Mouse (Mus musculus) macrophage (primary cell): ENCODE results near the gene Catsper2. TPM values are rescaled to one million over a fixed set of nuclear protein-coding genes. Genes with fewer than 3 reads are reported as not detected.
A peak's percentile ranks its signal among the peaks of the same experiment; 100 is the strongest.
"Not testable (repeated sequence)": the region's sequence is repeated elsewhere in the genome, so short reads cannot be mapped to it uniquely, and the experiment has no call there.

Source experiments
- H3K27ac ChIP-seq: fragments of 350-480 bp; formaldehyde crosslinking; 2 replicates; pipeline ENCODE4 v1.9.0; 2021
- H3K36me3 ChIP-seq: fragments of 350-480 bp; formaldehyde crosslinking; 2 replicates; pipeline ENCODE4 v1.9.0; 2021; ENCODE audit errors: inconsistent target
- H3K4me3 ChIP-seq: fragments of 350-480 bp; formaldehyde crosslinking; 2 replicates; pipeline ENCODE4 v1.9.0; 2021; ENCODE audit errors: inconsistent target
- H3K79me2 ChIP-seq: fragments of 350-480 bp; formaldehyde crosslinking; 2 replicates; pipeline ENCODE4 v1.9.0; 2021; ENCODE audit errors: inconsistent target
- WGBS: methylation state at CpG from one replicate; pipeline ENCODE4 v1.1.7; 2026; ENCODE audit warnings: inconsistent platforms; ENCODE audit not compliant: missing documents; 5-methylcytosine and 5-hydroxymethylcytosine counted together
- polyA plus RNA-seq: library from polyadenylated mRNA; stranded (reverse); fragments of 250-400 nt; gene quantifications from 3 replicates; pipeline ENCODE4 v1.2.4, GENCODE M21; 2018; ENCODE audit warnings: inconsistent platforms

Gene Catsper2
- polyA plus RNA-seq, 1 experiment from 2014 or later: 0.65 TPM

DNA sequence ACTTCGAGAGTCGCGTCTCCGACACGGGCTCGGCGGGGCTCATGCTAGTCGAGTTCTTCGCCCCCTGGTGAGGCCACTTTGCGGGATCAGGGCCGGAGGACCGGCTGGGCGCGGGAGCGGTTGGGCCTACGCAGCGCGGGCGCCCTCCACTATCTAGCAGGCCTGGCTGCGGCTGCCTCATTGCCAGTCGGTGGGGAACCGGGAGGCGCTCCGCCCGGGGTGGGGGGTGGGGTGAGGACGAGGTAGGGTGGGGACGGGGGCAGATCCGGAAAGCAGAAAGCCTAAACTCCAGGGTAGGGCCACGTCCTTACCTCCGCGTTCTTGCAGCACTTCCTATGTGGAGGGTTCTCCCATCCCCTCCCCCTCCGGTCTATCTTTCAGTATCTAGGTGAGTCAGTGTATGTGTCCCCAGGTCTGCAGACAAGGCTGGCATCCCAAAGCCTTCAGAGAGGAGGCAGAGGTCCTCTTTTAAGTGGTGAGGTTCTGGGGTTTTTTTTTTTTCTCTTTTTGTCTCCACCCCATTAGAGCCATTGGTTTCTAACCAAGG is 620 bp upstream of the Catsper2 start:
- H3K36me3 ChIP-seq: 0 out of 2 replicates have a peak, but pooled peaks cover 12% of the 10 kb centered on the region

DNA sequence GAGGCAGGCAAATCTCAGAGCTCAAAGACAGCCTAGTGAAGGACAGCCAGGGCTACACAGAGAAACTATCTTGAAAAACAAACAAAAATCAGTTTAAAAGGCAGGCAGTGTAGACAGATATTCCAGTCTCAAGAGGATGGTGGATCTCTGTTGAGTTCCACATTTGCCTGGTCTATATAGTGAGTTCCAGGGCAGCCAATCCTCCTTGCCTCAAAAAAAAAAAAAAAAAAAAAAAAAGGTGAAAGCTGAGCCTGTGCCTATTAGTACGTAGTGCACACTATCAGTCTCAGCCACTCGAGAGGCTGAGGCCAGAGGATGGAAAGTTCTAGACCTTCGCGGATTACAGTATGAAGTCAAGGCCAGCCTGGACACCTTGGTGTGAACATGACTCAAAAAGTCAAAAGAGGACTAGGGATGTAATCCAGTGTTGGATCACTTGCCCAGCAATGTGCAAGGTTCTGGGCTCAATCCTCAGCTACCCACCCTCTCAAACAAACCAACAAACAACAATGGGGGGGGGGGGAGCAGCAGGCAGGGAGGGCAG is 677 bp downstream of the Catsper2 start:
- 0% methylated on average over 2 of the region's 4 CpGs for WGBS
- Histone ChIP-seq H3K4me3 (peak overlapping the region; percentile 57), H3K36me3 (0 out of 2 replicates have a peak, but pooled peaks cover 8% of the 10 kb centered on the region), H3K27ac (peak overlapping the region; percentile 74), H3K79me2 (peaks cover 40% of the 10 kb centered on the region)

More for the DNA sequence above, 620 bp upstream of the Catsper2 start:
- Histone ChIP-seq H3K79me2 (peaks cover 53% of the 10 kb centered on the region), H3K27ac (peak overlapping the region; percentile 52), H3K4me3 (peak overlapping the region; percentile 79)
- 1% methylated on average over 26 of the region's 32 CpGs for WGBS

DNA sequence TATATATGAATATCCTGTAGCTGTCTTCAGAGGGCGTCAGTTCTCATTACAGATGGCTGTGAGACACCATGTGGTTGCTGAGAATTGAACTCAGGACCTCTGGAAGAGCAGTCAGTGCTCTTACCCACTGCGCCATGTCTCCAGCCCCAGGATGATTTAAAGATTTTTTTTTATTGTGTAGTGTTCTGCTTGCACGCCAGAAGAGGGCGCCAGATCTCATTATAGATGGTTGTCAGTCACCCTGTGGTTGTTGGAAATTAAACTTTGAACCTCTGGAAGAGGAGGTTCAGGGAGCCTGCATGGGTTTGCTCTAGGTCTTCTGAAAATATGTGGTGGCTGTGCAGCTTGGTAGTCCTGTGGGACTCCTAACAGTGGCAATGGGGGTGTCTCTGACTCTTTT is 5.4 kb downstream of the Catsper2 start:
- H3K79me2 ChIP-seq: no peaks in the 10 kb centered on the region; the same call in 1 of the 2 replicates
- H3K4me3 ChIP-seq: no peak overlapping the region
- no peaks in the 10 kb centered on the region for H3K36me3 ChIP-seq
- WGBS: 44% methylated on average over 4 of the region's 4 CpGs
- H3K27ac ChIP-seq: no peak overlapping the region

DNA sequence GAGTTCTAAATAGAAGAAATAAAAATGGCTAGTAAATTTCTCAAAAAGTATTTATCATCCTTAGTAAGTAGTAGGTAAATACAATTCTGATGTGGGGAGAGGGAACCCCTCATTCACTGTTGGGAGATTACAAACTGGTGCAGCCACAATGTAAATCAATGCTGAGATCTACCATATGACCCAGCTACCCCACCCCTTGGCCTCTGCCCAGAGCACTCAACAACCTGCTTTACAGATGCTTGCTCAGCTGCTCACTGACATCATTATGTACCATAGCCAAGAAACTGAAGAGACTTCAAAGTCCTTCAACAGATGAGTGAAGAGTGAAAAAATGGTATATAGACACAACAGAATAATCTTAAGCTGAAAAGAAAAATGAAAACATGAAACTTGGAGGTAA is 10.3 kb downstream of the Catsper2 start:
- no peak overlapping the region for H3K4me3 ChIP-seq
- no peaks in the 10 kb centered on the region for H3K36me3 ChIP-seq
- H3K27ac ChIP-seq: no peak overlapping the region
- no peaks in the 10 kb centered on the region for H3K79me2 ChIP-seq

DNA sequence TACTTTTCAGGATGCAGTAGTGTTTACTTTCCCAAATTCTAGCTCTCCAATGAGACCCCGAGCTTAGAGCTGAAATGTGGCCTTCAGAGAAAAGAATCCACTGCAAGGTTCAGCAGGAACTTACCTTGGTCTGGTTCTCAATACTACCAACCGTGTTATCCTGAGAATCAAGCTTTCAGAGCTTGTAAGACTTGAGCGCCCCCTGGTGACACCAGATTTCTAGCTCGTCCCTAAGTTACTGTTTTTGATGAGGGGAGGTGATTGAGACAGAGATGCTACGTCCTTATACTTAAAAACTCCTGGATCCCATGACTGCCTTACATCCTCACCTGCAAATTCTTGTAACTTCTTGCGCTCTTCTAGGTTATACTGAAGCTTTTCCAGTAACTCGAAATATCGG is 17.0 kb downstream of the Catsper2 start:
- WGBS: 34% methylated on average over 8 of the region's 8 CpGs
- Histone ChIP-seq H3K79me2 (no peaks in the 10 kb centered on the region), H3K27ac (no peak overlapping the region)

DNA sequence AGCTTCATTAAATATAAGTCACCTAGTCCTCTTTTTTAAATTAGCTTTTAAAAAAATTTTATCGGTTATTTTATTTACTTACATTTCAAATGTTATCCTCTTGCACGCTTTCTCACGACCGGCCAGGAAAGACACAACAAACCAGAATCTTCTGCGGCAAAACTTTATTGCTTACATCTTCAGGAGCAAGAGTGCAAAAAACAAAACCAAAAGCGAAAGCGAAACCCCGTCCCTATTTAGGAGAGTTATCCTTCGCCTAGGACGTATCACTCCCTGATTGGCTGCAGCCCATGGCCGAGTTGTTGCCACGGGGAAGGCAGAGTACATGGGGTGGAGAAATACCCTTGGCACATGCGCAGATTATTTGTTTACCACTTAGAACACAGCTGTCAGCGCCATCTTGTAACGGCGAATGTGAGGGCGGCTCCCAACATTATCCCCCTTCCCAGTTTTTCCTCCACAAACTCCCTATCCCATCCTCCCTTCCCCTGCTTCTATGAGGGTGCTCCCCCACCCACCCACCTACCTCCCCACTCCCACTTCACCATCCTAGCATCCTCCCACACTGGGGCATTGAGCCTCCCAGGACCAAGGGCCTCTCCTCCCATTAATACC is 26.5 kb downstream of the Catsper2 start, which contains the start of gene Strc:
TSS of gene Strc (minus strand) at position 208 of the 615 bp plus-strand sequence.
- H3K4me3 ChIP-seq, H3K27ac ChIP-seq, H3K79me2 ChIP-seq, H3K36me3 ChIP-seq: not testable (repeated sequence)
- 97% methylated on average over 12 of the region's 17 CpGs for WGBS

More for the DNA sequence above, 17.0 kb downstream of the Catsper2 start:
- H3K4me3 ChIP-seq: no peak overlapping the region
- no peaks in the 10 kb centered on the region for H3K36me3 ChIP-seq

DNA sequence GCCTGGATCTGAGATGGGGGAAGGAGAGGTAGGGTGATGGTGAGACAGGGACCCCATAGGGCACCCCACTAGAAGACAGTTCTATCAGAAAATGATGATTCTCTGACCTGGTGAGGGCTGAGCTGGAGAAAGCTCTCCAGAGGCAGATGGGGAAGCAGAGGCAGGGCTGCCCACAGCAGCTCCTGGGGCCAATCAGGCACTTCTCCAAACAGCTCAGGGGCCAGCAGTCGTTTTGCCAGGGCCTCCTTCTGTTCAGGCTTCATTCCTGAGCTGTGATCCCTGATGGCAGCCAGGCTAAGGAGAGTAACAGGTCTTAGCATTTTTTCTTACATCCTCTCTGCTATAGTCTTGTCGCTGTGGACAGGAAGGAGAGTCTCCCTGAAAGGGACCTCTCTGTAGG is 38.8 kb downstream of the Catsper2 start:
- Histone ChIP-seq H3K36me3 (no peaks in the 10 kb centered on the region), H3K79me2 (no peaks in the 10 kb centered on the region), H3K27ac (no peak overlapping the region)

DNA sequence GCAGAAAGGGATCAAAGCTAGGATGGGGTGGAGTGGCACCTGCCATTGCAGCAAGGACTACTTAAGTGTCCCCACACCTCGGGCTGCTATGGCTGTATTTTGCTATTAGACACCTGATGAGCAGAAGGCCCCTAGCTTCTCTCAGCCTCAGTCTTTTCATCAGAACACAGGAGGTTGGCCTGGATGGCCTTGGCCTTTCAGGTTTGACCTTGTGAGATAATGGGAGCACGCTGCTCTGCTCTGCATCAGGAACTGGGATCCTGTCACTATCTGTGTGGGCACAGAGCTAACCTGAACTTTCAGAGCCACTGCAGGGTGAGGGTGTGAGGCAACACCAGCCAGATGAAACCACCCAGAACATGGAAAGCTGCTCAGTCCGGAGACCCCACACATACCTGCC is 41.3 kb downstream of the Catsper2 start:
- no peak overlapping the region for H3K27ac ChIP-seq
- no peaks in the 10 kb centered on the region for H3K79me2 ChIP-seq
- H3K4me3 ChIP-seq: no peak overlapping the region
- H3K36me3 ChIP-seq: no peaks in the 10 kb centered on the region
- 93% methylated on average over 3 of the region's 3 CpGs for WGBS

More for the DNA sequence above, 38.8 kb downstream of the Catsper2 start:
- no peak overlapping the region for H3K4me3 ChIP-seq
- 48% methylated on average over 2 of the region's 2 CpGs for WGBS

DNA sequence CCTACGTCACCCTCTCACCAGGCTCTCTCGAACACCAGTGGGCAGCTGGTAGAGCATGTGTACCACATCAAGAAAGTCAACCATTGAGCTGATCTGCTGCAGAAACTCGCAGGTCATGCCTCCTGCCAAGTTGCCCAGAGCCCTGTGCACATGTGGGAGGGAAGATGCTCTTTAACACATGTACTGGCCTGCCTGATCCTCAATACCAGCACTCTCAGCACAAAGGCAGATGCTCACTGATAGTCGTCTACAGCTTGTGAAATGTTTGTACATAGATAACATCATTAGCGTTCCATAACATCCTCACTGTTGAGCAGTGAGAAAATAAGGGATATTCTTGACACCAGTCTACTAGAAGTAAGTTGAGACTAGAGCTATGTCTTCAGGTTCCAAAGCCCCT is 42.7 kb downstream of the Catsper2 start:
- Histone ChIP-seq H3K79me2 (no peaks in the 10 kb centered on the region), H3K36me3 (no peaks in the 10 kb centered on the region), H3K27ac (no peak overlapping the region), H3K4me3 (no peak overlapping the region)
- 91% methylated on average over 5 of the region's 5 CpGs for WGBS

DNA sequence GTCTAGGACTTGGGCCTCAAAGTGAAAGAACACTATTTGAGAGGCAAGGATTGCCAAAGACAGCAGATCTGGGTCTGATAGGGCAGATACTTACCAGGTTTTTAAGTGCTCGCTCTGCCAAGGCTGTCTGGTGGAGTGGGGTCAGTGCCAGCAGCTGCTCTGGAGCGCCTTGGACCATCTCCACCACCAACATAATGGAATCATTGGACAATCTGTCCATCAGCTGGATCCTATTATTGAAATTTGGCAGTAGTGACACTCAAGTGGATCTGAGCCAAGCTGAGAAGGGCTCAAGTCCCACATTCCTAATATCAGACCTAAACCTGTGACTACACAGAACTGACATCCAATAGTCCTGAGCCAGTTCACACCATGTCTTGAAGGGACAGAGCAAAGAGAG is 44.8 kb downstream of the Catsper2 start:
- Histone ChIP-seq H3K4me3 (no peak overlapping the region), H3K36me3 (no peaks in the 10 kb centered on the region)
- WGBS: 88% methylated on average over 2 of the region's 2 CpGs

DNA sequence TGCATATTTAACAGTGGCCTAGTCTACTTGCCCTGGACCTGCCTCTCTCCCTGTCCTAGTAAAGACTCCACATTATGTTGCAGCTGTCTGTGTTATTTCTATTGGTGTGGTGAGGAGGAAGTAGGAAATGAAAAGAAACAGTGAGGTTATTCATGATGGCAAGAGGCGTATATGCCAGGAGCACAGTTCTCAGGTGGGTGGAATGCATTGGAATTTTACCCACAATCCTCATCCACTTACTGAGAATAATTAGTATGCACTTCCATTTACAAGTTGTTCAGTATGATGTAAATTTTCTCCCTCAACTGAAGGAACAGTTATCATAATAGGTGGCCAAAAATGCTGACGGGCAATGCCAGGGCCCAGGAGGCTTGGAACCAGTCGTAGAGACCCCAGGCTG is 49.9 kb downstream of the Catsper2 start:
- Histone ChIP-seq H3K4me3 (no peak overlapping the region), H3K36me3 (no peaks in the 10 kb centered on the region), H3K79me2 (no peaks in the 10 kb centered on the region), H3K27ac (no peak overlapping the region)
- 84% methylated on average over 3 of the region's 3 CpGs for WGBS

More for the DNA sequence above, 44.8 kb downstream of the Catsper2 start:
- Histone ChIP-seq H3K79me2 (no peaks in the 10 kb centered on the region), H3K27ac (no peak overlapping the region)

DNA sequence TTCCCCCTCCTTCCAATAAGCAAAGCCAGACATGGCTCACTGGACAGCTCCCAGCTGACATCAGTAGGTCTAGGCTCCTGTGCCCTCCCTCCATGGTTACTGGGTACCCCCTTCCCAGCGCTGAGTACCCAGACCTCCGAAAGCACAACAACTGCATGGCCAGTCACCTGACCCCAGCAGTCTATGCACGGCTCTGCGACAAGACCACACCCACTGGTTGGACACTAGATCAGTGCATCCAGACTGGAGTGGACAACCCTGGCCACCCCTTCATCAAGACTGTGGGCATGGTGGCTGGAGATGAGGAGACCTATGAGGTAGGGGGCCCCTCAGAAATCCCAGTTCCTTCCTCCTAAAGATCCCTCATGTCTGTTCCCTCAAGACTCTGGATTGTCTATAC is 54.1 kb downstream of the Catsper2 start:
- Histone ChIP-seq H3K79me2 (no peaks in the 10 kb centered on the region), H3K27ac (no peak overlapping the region), H3K4me3 (no peak overlapping the region), H3K36me3 (no peaks in the 10 kb centered on the region)
- 70% methylated on average over 4 of the region's 4 CpGs for WGBS

DNA sequence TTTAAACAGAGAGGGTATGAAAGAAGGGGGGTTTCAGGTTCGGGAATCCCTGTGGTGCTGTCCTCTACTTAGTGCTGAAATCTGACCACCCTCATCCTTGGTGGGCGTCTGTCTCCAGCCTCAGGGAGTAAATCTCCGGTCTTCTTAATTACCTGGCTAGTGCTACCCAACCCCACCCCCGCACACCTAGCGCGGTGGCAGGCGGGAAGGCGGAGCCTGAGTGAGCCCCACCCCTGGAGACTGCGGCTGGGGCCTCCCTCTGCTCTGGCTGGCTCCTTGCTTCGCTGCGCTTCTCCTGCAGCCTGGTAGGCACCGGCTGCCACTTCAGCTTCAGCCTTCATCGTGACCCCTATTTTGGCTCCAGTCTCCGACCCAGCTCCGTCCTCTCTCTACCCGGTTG is 55.2 kb downstream of the Catsper2 start:
- no peak overlapping the region for H3K4me3 ChIP-seq
- WGBS: 3% methylated on average over 16 of the region's 16 CpGs

DNA sequence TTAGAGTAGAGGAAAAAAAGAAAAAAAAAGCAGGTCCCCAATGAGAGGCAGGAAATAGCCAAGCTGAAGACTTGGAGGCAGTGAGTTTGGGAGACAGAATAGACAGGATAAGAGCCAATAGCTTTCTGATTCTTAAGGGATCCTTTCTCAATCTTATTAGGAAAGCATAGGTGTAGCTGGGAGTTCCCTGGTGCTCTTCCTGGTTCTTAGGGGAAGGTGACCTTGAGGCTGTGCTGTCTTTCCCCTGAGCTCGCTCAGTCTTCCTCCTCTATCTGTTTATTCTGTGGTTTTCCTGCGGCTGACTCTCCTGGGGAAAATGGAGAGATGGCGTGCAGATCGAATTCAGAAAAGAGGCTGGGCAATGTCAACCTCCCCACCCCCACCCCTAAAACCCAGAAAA is 55.6 kb downstream of the Catsper2 start:
- no peak overlapping the region for H3K4me3 ChIP-seq
- 4% methylated on average over 4 of the region's 4 CpGs for WGBS
- no peaks in the 10 kb centered on the region for H3K36me3 ChIP-seq
- H3K27ac ChIP-seq: no peak overlapping the region
- no peaks in the 10 kb centered on the region for H3K79me2 ChIP-seq

More for the DNA sequence above, 55.2 kb downstream of the Catsper2 start:
- H3K36me3 ChIP-seq: no peaks in the 10 kb centered on the region
- no peaks in the 10 kb centered on the region for H3K79me2 ChIP-seq
- no peak overlapping the region for H3K27ac ChIP-seq

DNA sequence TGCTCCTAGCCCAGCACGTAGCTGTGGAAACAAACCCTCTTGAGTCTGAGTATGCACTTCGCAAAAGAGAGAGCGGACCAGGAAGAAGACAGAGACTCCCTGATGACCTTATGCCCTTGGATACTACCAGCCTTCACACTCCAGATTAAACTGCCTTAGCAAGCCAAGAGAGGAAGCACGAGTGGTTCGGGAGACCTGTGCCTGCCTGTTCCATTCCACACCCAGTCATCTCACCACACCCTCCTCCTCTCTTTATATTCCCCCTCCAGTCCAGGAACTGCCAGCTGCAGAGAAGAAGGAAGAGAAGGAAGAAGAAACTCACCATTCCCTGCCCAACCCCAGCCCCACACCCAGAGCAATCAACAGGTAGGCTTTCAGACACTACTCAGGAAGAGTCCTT is 56.1 kb downstream of the Catsper2 start, which contains the start of gene Ckmt1:
TSS of gene Ckmt1 (plus strand) at position 221 of the 400 bp plus-strand sequence.
- Histone ChIP-seq H3K79me2 (no peaks in the 10 kb centered on the region), H3K36me3 (no peaks in the 10 kb centered on the region), H3K4me3 (no peak within 1 kb of the TSS), H3K27ac (no peak within 1 kb of the TSS)
- 74% methylated on average over 5 of the region's 5 CpGs for WGBS
